Mouse (Mus musculus) neural tube, embryonic 12.5 days (tissue): ENCODE results near the gene Polr3g. TPM values are rescaled to one million over a fixed set of nuclear protein-coding genes. Genes with fewer than 3 reads are reported as not detected.
"Not testable (repeated sequence)": the region's sequence is repeated elsewhere in the genome, so short reads cannot be mapped to it uniquely, and the experiment has no call there.

Source experiments
- ATAC-seq: fragments of 200-750 bp; cut with Nextera tagmentation; 2 replicates; pipeline ENCODE4 v1.8.0; 2017; ENCODE audit warnings: low read depth, mild to moderate bottlenecking, moderate TSS enrichment, moderate library complexity; ENCODE audit not compliant: low FRiP score
- H3K27ac ChIP-seq: fragments of 300-500 bp; sonication (generic); 2 replicates; pipeline ENCODE4 v1.5.1; 2016
- H3K27me3 ChIP-seq: fragments of 300-500 bp; sonication (generic); replicated peaks from 2 replicates; pipeline ENCODE4 v1.6.1; 2016; ENCODE audit warnings: mild to moderate bottlenecking
- H3K36me3 ChIP-seq: fragments of 300-500 bp; sonication (generic); 2 replicates; pipeline ENCODE4 v1.6.1; 2016; ENCODE audit warnings: mild to moderate bottlenecking
- H3K4me1 ChIP-seq: fragments of 300-500 bp; sonication (generic); 2 replicates; pipeline ENCODE4 v1.6.1; 2016
- H3K4me2 ChIP-seq: fragments of 300-500 bp; sonication (generic); replicated peaks from 2 replicates; pipeline ENCODE4 v1.6.1; 2016; ENCODE audit warnings: mild to moderate bottlenecking
- H3K4me3 ChIP-seq: fragments of 300-500 bp; sonication (generic); 2 replicates; pipeline ENCODE4 v1.5.1; 2016
- H3K9ac ChIP-seq: fragments of 300-500 bp; sonication (generic); 2 replicates; pipeline ENCODE4 v1.6.1; 2016; ENCODE audit warnings: mild to moderate bottlenecking
- H3K9me3 ChIP-seq: fragments of 300-500 bp; sonication (generic); 2 replicates; pipeline ENCODE4 v1.6.1; 2016; ENCODE audit warnings: mild to moderate bottlenecking
- WGBS: fragments of 180-500 bp; shearing (Covaris S2); methylation state at CpG from one replicate; pipeline ENCODE4 v1.1.7; 2016; 5-methylcytosine and 5-hydroxymethylcytosine counted together
- polyA plus RNA-seq: library from polyadenylated mRNA; unstranded; fragments of >200 nt; fragmentation: Nextera tagmentation; extraction: Ambion mirVana; gene quantifications from 2 replicates; pipeline ENCODE4 v1.2.1, GENCODE M21; 2016

Gene Polr3g
- polyA plus RNA-seq, 1 experiment from 2014 or later = 11.3 TPM

- no peak overlapping the region for H3K27ac ChIP-seq
- H3K4me2 ChIP-seq = no peak overlapping the region
- H3K4me1 ChIP-seq = peaks cover 5% of the 10 kb centered on the region; the same call in 1 of the 2 replicates
- ATAC-seq = no peak
- no peaks in the 10 kb centered on the region for H3K27me3 ChIP-seq
- H3K9ac ChIP-seq = no peak overlapping the region
- no peaks in the 10 kb centered on the region for H3K36me3 ChIP-seq
- H3K9me3 ChIP-seq = no peaks in the 10 kb centered on the region
- H3K4me3 ChIP-seq = no peak overlapping the region
- 96% methylated on average over 3 of the region's 3 CpGs for WGBS
Measured at GRCm38 (mm10) chr13:81683107-81683506, 27.7 kb downstream of the Polr3g start.

- Histone ChIP-seq H3K9ac (no peak overlapping the region), H3K4me2 (no peak overlapping the region), H3K4me1 (no peaks in the 10 kb centered on the region), H3K27me3 (no peaks in the 10 kb centered on the region), H3K36me3 (peaks cover 14% of the 10 kb centered on the region), H3K4me3 (no peak overlapping the region), H3K27ac (no peak overlapping the region), H3K9me3 (no peaks in the 10 kb centered on the region)
- 88% methylated on average over 8 of the region's 8 CpGs for WGBS
- ATAC-seq = no peak
Measured at GRCm38 (mm10) chr13:81675333-81675732, 35.5 kb downstream of the Polr3g start.

DNA sequence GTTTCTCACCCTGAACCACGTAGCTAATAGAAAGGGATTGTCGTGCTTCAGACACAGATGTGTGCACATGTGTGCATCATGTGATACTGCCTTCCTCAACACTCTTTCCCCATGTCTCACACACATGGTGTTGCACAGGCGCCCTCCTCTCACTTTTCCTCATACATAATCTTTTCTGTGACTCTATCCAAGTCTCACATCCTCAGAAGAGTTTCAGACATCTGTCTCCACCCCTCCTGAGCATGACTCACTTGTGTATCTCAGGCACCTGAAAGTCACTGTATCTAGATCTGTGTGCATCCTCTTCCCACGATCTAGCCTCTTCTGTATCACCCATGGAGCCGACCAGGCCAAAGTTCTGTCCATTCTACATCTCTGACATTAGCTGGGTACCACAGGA lies 43.1 kb downstream of the Polr3g start:
- WGBS = 91% methylated on average over 5 of the region's 5 CpGs
- no peak for ATAC-seq
- H3K27me3 ChIP-seq = no peaks in the 10 kb centered on the region
- H3K4me1 ChIP-seq = no peaks in the 10 kb centered on the region
- H3K9me3 ChIP-seq = no peaks in the 10 kb centered on the region
- H3K4me2 ChIP-seq = no peak overlapping the region
- no peak overlapping the region for H3K4me3 ChIP-seq
- H3K9ac ChIP-seq = no peak overlapping the region
- H3K36me3 ChIP-seq = peaks cover 43% of the 10 kb centered on the region
- no peak overlapping the region for H3K27ac ChIP-seq

DNA sequence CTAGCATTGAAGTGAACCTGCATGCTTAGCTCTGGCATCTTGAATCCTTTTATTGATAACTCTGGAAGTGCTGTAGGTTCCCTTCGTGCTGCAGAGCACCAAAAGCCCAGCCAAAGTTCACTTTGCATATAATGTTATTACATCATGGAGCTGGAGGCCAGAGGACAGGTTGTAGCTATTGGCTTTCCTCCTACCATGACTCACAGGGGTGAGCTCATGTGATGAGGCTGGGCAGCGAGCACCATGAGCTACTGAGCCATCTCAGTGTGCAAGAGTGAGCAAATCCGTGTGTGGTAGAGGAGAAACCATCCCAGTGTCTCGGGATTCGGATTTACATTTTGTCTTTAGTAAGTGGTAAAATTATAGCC lies 46.5 kb downstream of the Polr3g start:
- Histone ChIP-seq H3K4me3 (no peak overlapping the region), H3K4me1 (no peaks in the 10 kb centered on the region), H3K9me3 (no peaks in the 10 kb centered on the region), H3K36me3 (peaks cover 36% of the 10 kb centered on the region), H3K27me3 (no peaks in the 10 kb centered on the region), H3K9ac (no peak overlapping the region), H3K4me2 (no peak overlapping the region), H3K27ac (no peak overlapping the region)
- 90% methylated on average over 5 of the region's 5 CpGs for WGBS
- no peak for ATAC-seq

DNA sequence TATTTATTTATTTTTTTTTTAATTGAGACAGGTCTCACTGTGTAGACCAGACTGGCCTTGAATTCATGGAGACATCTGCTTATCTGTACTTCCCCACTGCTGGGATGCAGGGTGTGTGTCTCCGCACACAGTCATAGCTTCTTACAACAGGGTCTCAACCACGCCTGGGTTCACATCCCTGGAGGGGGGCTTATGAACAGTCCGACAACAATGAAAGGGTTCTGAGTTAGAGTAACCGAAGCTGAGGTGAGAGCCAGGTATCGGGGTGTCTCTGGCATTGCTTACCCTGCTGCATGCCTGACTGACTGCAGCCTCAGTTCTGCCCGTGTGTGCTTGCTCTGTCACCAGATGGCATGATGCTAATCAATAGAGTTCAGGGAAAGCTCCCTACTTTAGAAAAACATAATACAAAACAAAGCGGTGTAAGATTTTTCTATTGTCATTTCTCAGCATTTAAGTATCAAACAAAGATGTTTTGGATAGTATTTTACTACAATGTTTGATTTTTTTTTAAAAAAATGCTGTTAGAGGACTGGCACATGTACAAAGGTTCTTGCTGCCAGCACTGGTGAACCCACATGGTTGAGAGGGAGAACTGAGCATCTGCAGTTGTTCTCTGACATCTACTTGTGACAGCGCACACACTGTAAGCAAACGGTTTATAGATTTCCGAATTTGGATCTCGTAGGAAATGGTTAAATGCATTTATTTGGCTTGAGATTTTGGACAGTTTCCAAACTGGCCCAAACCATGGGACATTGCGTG lies 47.1 kb downstream of the Polr3g start:
- WGBS = 90% methylated on average over 12 of the region's 12 CpGs

DNA sequence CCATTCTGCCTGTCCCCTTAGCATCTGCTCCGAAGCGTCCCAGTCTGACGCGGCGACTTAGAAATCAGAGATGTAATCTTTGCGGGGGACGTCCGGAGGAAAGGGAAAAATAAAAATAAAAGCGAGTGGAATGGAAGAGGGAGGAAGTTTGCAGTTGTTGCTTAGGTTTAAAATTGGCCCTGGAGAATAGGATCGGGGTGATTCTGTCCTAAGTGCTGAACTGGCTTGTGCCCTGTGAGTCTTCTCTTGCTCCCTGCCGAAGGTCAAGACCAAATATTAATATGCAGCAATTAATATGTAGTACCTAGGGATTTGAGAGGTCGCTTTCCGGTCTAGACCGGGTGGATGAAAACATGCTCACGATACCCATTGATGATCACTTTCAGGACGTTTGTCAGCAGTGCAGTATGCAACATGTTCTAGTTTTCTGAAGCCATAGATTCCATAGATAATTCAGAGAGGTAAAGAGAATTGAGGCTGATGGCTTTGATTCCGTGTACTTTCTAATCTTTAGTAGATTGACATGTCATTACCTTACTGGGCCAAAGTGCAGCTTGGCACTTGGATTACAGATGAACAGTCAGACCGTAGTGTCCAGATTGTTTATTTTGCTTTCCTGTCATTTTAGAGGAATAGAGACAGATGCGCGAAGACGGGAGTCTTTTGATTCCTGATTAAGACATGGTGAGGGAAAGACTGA lies 52.6 kb downstream of the Polr3g start:
- peak overlapping the region; percentile 84; the same call in 1 of the 2 replicates for H3K27ac ChIP-seq
- 14% methylated on average over 21 of the region's 21 CpGs for WGBS
- H3K4me1 ChIP-seq = 0 out of 2 replicates have a peak, but pooled peaks cover 8% of the 10 kb centered on the region
- H3K4me2 ChIP-seq = peak overlapping the region; percentile 69
- H3K9ac ChIP-seq = peak overlapping the region; percentile 80
- no peaks in the 10 kb centered on the region for H3K27me3 ChIP-seq
- H3K9me3 ChIP-seq = no peaks in the 10 kb centered on the region
- ATAC-seq = peak; percentile 6
- H3K4me3 ChIP-seq = peak overlapping the region; percentile 71
- no peaks in the 10 kb centered on the region for H3K36me3 ChIP-seq

More for the DNA sequence above, 47.1 kb downstream of the Polr3g start:
- peaks cover 31% of the 10 kb centered on the region for H3K36me3 ChIP-seq
- no peaks in the 10 kb centered on the region for H3K27me3 ChIP-seq
- 0 out of 2 replicates have a peak, but pooled peaks cover under 1% of the 10 kb centered on the region for H3K4me1 ChIP-seq
- ATAC-seq = no peak
- no peak overlapping the region for H3K4me3 ChIP-seq
- H3K9ac ChIP-seq = no peak overlapping the region
- H3K9me3 ChIP-seq = no peaks in the 10 kb centered on the region
- no peak overlapping the region for H3K4me2 ChIP-seq
- H3K27ac ChIP-seq = no peak overlapping the region

GRCm38 (mm10) chr13:81657351-81658052 lies 53.3 kb downstream of the Polr3g start, which contains the start of gene Lysmd3:
Lysmd3 (plus strand) TSS chr13:81657663.
- H3K4me3 ChIP-seq = peak within 1 kb of the TSS; percentile 71
- H3K9me3 ChIP-seq = no peaks in the 10 kb centered on the region
- peak; percentile 98 for ATAC-seq
- 0 out of 2 replicates have a peak, but pooled peaks cover 8% of the 10 kb centered on the region for H3K4me1 ChIP-seq
- no peaks in the 10 kb centered on the region for H3K36me3 ChIP-seq
- no peaks in the 10 kb centered on the region for H3K27me3 ChIP-seq
- peak within 1 kb of the TSS; percentile 80 for H3K9ac ChIP-seq
- WGBS = 0% methylated on average over 73 of the region's 73 CpGs
- H3K4me2 ChIP-seq = peak within 1 kb of the TSS; percentile 69
- peak within 1 kb of the TSS; percentile 84 for H3K27ac ChIP-seq

- Histone ChIP-seq H3K9ac (peak overlapping the region; percentile 80), H3K27me3 (no peaks in the 10 kb centered on the region), H3K27ac (peak overlapping the region; percentile 84), H3K4me1 (0 out of 2 replicates have a peak, but pooled peaks cover 8% of the 10 kb centered on the region), H3K9me3 (no peaks in the 10 kb centered on the region), H3K4me3 (peak overlapping the region; percentile 71), H3K4me2 (peak overlapping the region; percentile 69), H3K36me3 (no peaks in the 10 kb centered on the region)
- WGBS = 9% methylated on average over 5 of the region's 5 CpGs
- ATAC-seq = no peak
Measured at GRCm38 (mm10) chr13:81657008-81657350, 53.8 kb downstream of the Polr3g start.

DNA sequence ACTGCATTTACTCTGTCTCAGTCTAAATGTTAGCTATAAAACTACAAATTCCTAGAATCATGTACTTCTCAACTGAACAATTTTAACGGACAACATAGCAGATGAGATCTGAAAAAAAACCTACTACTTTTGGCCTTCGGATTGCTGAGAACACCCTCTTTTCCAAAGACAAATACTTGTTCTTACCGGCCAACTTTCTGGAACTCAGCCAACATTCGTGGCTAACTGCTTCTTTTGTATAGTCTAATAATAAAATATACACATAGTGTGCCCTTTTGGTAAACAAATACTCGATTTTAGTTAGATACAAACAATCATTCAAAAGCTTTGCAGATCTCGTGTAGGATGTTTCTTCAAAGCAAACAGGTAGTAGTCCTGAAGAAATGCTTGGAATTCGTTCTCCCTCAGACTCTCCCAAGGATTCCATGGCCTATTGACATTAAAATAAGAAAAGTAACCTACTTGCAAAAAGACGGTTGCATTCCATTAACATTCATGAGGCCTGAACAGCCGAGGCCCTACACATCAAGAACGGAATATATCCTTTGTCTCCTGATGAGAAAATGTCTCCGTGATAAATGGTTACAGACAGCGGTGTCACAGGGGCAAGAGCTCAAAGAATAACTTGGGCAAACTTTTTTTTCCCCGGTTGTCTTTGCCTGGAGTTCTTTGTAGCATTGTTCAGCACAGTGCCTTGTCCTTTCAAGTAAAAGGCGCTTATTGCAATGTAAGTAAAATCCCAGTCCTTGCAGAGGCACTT lies 54.5 kb downstream of the Polr3g start:
- Histone ChIP-seq H3K4me2 (peak overlapping the region; percentile 69), H3K4me3 (no peak overlapping the region), H3K27me3 (no peaks in the 10 kb centered on the region), H3K9me3 (no peaks in the 10 kb centered on the region), H3K4me1 (0 out of 2 replicates have a peak, but pooled peaks cover 8% of the 10 kb centered on the region), H3K27ac (no peak overlapping the region), H3K9ac (no peak overlapping the region), H3K36me3 (no peaks in the 10 kb centered on the region)
- ATAC-seq = peak; percentile 3; the same call in 1 of the 2 replicates
- 9% methylated on average over 14 of the region's 14 CpGs for WGBS

GRCm38 (mm10) chr13:81650382-81650781 lies 60.4 kb downstream of the Polr3g start:
- not testable (repeated sequence) for H3K4me1 ChIP-seq, H3K27me3 ChIP-seq, H3K4me2 ChIP-seq, H3K4me3 ChIP-seq, H3K9ac ChIP-seq, H3K27ac ChIP-seq, ATAC-seq, H3K36me3 ChIP-seq, H3K9me3 ChIP-seq
- 87% methylated on average over 5 of the region's 6 CpGs for WGBS

DNA sequence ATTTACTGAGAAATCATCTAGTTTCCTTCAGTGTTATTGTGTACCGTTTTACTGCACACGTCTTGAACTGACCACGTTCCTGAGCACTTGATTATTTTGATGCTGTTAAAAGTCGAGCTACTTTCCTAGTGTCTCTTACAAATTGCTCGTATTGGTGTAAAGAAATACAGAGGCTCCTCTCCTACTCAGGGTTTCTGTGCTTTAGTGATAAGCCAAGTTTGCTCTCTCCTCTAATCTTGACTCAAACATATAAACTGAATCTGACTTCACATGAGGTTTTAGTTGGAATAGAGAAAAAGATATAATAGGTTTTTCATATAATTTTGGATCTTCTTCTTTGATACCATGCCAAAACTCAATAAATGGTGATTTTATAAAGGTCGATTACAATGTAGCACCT lies 64.5 kb downstream of the Polr3g start:
- no peaks in the 10 kb centered on the region for H3K27me3 ChIP-seq
- no peak overlapping the region for H3K27ac ChIP-seq
- H3K4me1 ChIP-seq = peaks cover 3% of the 10 kb centered on the region
- no peak overlapping the region for H3K4me2 ChIP-seq
- H3K4me3 ChIP-seq = no peak overlapping the region
- no peak overlapping the region for H3K9ac ChIP-seq
- H3K36me3 ChIP-seq = no peaks in the 10 kb centered on the region
- ATAC-seq = no peak
- no peaks in the 10 kb centered on the region for H3K9me3 ChIP-seq
- WGBS = 88% methylated on average over 6 of the region's 6 CpGs
